Mouse (Mus musculus) testis, adult 2 months (tissue): ENCODE results near the gene Rtraf. TPM values are rescaled to one million over a fixed set of nuclear protein-coding genes. Genes with fewer than 3 reads are reported as not detected.

Experiments
- H3K27ac ChIP-seq: fragments of 200-500 bp; 2 replicates; pipeline ENCODE4 v1.5.1; 2012; ENCODE audit warnings: low read depth, low read length; ENCODE audit not compliant: control insufficient read depth, insufficient read depth
- H3K27me3 ChIP-seq: fragments of 200-500 bp; 2 replicates; pipeline ENCODE4 v1.6.1; 2012; ENCODE audit warnings: mild to moderate bottlenecking, low read length, moderate library complexity; ENCODE audit not compliant: control insufficient read depth, insufficient read depth
- H3K36me3 ChIP-seq: fragments of 200-500 bp; 2 replicates; pipeline ENCODE4 v1.6.1; 2012; ENCODE audit warnings: mild to moderate bottlenecking, low read length; ENCODE audit not compliant: control insufficient read depth, insufficient read depth
- H3K4me1 ChIP-seq: fragments of 200-500 bp; 2 replicates; pipeline ENCODE4 v1.6.1; 2012; ENCODE audit warnings: low read length; ENCODE audit not compliant: control insufficient read depth, insufficient read depth
- H3K4me3 ChIP-seq: fragments of 200-500 bp; 2 replicates; pipeline ENCODE4 v1.5.1; 2012; ENCODE audit warnings: low read depth, mild to moderate bottlenecking, low read length, moderate library complexity, mixed read lengths; ENCODE audit not compliant: control insufficient read depth
- CTCF ChIP-seq: fragments of 200-500 bp; IDR thresholded peaks from 2 replicates; pipeline ENCODE4 v1.5.1; 2012; ENCODE audit warnings: low read depth, mild to moderate bottlenecking, inconsistent platforms, low read length, moderate library complexity; ENCODE audit not compliant: control insufficient read depth, insufficient read depth, insufficient replicate concordance
- POLR2A ChIP-seq: fragments of 200-500 bp; IDR thresholded peaks from 2 replicates; pipeline ENCODE4 v1.6.1; 2012; ENCODE audit warnings: low read depth, mild to moderate bottlenecking, inconsistent platforms, low read length, moderate library complexity; ENCODE audit not compliant: control insufficient read depth
- polyA plus RNA-seq: library from polyadenylated mRNA; depleted of rRNA; stranded (reverse); fragments of >200 nt; gene quantifications from 2 replicates; pipeline ENCODE4 v1.2.3, GENCODE M21; 2012

The Rtraf gene
- polyA plus RNA-seq, 1 experiment, result 67.4 TPM

DNA sequence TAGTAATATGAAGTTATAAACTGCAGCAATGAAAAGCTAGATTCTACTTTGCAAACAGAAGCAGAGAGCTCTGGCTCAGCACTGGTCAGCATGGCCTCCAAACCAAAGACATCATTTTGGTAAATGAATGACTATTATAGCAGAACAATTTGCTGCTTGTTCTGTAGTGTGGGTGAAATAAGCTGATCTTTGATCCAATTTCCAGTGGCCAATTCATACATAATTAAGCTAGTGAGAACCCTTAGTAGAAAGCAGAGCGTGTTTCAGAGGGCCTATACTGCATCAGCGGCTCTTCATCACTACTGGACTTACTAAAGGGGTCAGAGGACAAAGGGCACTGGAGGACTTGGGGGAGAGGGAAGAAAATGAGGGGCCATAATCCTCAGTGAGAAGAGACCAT, 10.6 kb downstream of the Rtraf start:
- TF ChIP-seq POLR2A, result no peak
- no peak for TF ChIP-seq CTCF
- Histone ChIP-seq H3K27ac (no peak overlapping the region), H3K4me3 (no peak overlapping the region), H3K27me3 (no peaks in the 10 kb centered on the region), H3K36me3 (peaks cover 2% of the 10 kb centered on the region), H3K4me1 (no peaks in the 10 kb centered on the region)

GRCm38 (mm10) chr14:19809934-19810333, 13.7 kb downstream of the Rtraf start:
- Histone ChIP-seq H3K36me3 (peaks cover 2% of the 10 kb centered on the region), H3K4me3 (no peak overlapping the region), H3K4me1 (peaks cover 6% of the 10 kb centered on the region), H3K27me3 (no peaks in the 10 kb centered on the region), H3K27ac (no peak overlapping the region)
- no peak for TF ChIP-seq POLR2A
- TF ChIP-seq CTCF, result no peak

- Histone ChIP-seq H3K36me3 (peaks cover 2% of the 10 kb centered on the region), H3K4me3 (no peak overlapping the region), H3K27ac (no peak overlapping the region), H3K27me3 (no peaks in the 10 kb centered on the region), H3K4me1 (peaks cover 7% of the 10 kb centered on the region)
- no peak for TF ChIP-seq POLR2A
Measured at GRCm38 (mm10) chr14:19807858-19808257, 15.8 kb downstream of the Rtraf start.

GRCm38 (mm10) chr14:19807339-19807738, 16.3 kb downstream of the Rtraf start:
- Histone ChIP-seq H3K4me1 (peaks cover 7% of the 10 kb centered on the region), H3K27ac (no peak overlapping the region), H3K36me3 (peaks cover 2% of the 10 kb centered on the region), H3K27me3 (no peaks in the 10 kb centered on the region), H3K4me3 (no peak overlapping the region)
- no peak for TF ChIP-seq POLR2A
- TF ChIP-seq CTCF, result no peak

- no peaks in the 10 kb centered on the region for H3K27me3 ChIP-seq
- H3K4me1 ChIP-seq, result peaks cover 7% of the 10 kb centered on the region
- no peak overlapping the region for H3K27ac ChIP-seq
- H3K36me3 ChIP-seq, result no peaks in the 10 kb centered on the region
- H3K4me3 ChIP-seq, result no peak overlapping the region
- TF ChIP-seq CTCF, result no peak
- TF ChIP-seq POLR2A, result no peak
Measured at GRCm38 (mm10) chr14:19803623-19804022, 20.0 kb downstream of the Rtraf start.

GRCm38 (mm10) chr14:19803222-19803621, 20.4 kb downstream of the Rtraf start:
- Histone ChIP-seq H3K27ac (no peak overlapping the region), H3K27me3 (no peaks in the 10 kb centered on the region), H3K36me3 (no peaks in the 10 kb centered on the region), H3K4me1 (peaks cover 7% of the 10 kb centered on the region), H3K4me3 (no peak overlapping the region)
- TF ChIP-seq POLR2A, result no peak
- TF ChIP-seq CTCF, result no peak

DNA sequence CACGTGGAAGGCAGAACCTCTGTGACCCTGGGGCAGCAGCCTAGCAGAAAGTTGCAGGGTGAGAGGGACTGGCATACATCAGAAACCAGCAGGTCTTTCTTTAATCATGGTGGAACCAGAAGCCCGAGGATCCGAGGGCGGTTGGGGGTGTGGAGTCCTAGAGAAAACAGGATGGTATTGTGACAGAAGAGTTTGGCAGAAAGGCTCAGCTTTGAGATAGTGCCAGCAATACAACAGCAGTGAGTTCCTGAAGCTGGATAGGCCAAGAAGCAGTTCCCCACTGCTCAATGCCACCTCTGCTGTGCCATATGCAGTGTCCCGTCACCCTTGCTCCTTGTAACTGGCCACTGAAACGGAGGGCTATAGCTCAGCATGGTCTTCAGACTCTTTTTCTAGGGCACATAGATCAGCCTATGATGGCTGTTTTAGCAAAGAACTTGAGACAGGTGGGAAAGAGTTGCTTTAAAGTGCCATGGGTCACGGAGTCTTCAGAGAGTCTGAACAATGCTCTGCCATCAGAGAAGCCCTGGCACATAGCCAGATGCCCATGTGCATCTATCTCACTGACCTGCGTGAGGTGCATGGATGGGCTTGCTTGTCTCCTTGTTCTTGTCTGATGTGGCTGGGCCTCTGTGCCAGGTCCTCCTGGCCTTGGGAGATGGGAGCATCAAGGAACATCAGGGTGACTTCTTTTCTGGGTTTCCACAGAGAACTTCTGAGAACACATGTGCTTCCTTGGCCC, 22.0 kb downstream of the Rtraf start:
- no peak for TF ChIP-seq CTCF
- TF ChIP-seq POLR2A, result no peak
- H3K4me1 ChIP-seq, result peaks cover 6% of the 10 kb centered on the region
- H3K36me3 ChIP-seq, result no peaks in the 10 kb centered on the region
- no peak overlapping the region for H3K27ac ChIP-seq
- H3K4me3 ChIP-seq, result no peak overlapping the region
- no peaks in the 10 kb centered on the region for H3K27me3 ChIP-seq

DNA sequence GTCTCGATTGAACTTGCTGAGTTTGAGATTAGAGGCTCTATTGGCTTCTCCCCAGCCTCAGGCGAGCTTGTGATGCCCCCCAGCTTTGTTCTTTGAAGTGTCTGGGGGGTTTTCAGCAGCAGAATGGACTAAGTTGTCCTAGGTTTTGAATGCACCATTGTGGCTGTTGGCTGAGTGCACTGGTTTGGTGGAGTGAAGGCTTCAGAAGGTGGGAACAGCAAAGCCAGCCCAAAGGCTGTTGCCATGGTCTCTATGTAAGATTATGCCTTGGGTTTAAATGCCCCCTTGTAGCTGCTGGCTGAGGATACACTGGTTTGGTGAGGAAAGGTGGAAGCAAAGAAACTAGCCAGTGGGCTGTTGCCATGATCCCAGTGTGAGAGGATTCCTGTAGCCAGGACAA, 23.1 kb downstream of the Rtraf start:
- H3K4me1 ChIP-seq, result peaks cover 2% of the 10 kb centered on the region; the same call in 1 of the 2 replicates
- H3K4me3 ChIP-seq, result no peak overlapping the region
- TF ChIP-seq CTCF (no peak), POLR2A (no peak)
- no peaks in the 10 kb centered on the region for H3K36me3 ChIP-seq
- H3K27ac ChIP-seq, result no peak overlapping the region
- H3K27me3 ChIP-seq, result no peaks in the 10 kb centered on the region
